Mouse (Mus musculus) thymus, adult 2 months (tissue): ENCODE measurements around the gene Ung.

Source experiments
- CTCF ChIP-seq: fragments of 200-500 bp; IDR thresholded peaks from 2 replicates; pipeline ENCODE4 v1.5.1; 2012; ENCODE audit warnings: mild to moderate bottlenecking, control low read depth, low read length, moderate library complexity, borderline replicate concordance; ENCODE audit not compliant: control insufficient read depth, poor library complexity, insufficient read depth; ENCODE audit errors: extremely low read depth
- POLR2A ChIP-seq: fragments of 200-500 bp; IDR thresholded peaks from 2 replicates; pipeline ENCODE4 v1.6.1; 2012; ENCODE audit warnings: mild to moderate bottlenecking, low read length, control low read depth, moderate library complexity; ENCODE audit not compliant: control insufficient read depth, poor library complexity, insufficient read depth; ENCODE audit errors: extremely low read depth

GRCm38 (mm10) chr5:114155168-114155933 lies 25.2 kb downstream of the Ung start:
- TF ChIP-seq POLR2A (no peak), CTCF (no peak)
